Comparison of ENCODE assay signal across 12 mouse cellular contexts in genomic region chr15:25858611-25859058, GRCm38 (mm10). TPM values are rescaled to one million over a fixed set of nuclear protein-coding genes. Genes with fewer than 3 reads are reported as not detected.
DNase-seq lines count a peak whose midpoint lies in the region; ATAC-seq and TF ChIP-seq lines count a peak whose summit lies in the region.
"Had no signal": no experiment of that assay in that cellular context is flagged by ENCODE, and none has a peak within 500 bp of the region (broad histone marks: within the 10 kb centered on the region; RNA-seq: fewer than 3 reads in every experiment).

No protein-coding gene starts in this region.

- H3K4me3 ChIP-seq in kidney, adult 2 months (ENCODE audit: insufficient read depth, low read depth, low read length) = no peak overlapping the region
- 0 out of 2 replicates have a peak overlapping the region, but pooled peaks have one; percentile 19 for H3K4me3 ChIP-seq in thymus, adult 2 months (ENCODE audit: control insufficient read depth, insufficient read depth, low read length)
- H3K4me3 ChIP-seq in forebrain, embryonic 15.5 days = no peak overlapping the region
- H3K4me3 ChIP-seq in midbrain, embryonic 15.5 days = no peak overlapping the region
- H3K4me3 ChIP-seq: heart, embryonic 12.5 days; liver, embryonic 13.5 days; myocyte had no signal

- peak; percentile 75 for ATAC-seq in megakaryocyte, adult 5-6 weeks (ENCODE audit: poor library complexity, severe bottlenecking)
- no peak for ATAC-seq in forebrain, embryonic 15.5 days (replicated peaks)
- ATAC-seq in midbrain, embryonic 15.5 days (replicated peaks) = no peak

- DNase-seq in lung, adult 18-20 months = peak; percentile 36 to 49
- DNase-seq in lung, postnatal 10 days = no peak
- DNase-seq in kidney, adult 2 months = peak; percentile 47
- DNase-seq in thymus, adult 2 months = peak; percentile 35
- no peak for DNase-seq in adrenal gland, adult 8-10 months
- DNase-seq: cerebellum, adult 18-20 months; liver, embryonic 13.5 days had no signal

- WGBS in kidney, adult 2 months = 29% methylated on average over 12 of the region's 12 CpGs
- 78% methylated on average over 12 of the region's 12 CpGs for WGBS in thymus, adult 2 months
- WGBS in forebrain, embryonic 15.5 days = 72% methylated on average over 12 of the region's 12 CpGs
- 69% methylated on average over 12 of the region's 12 CpGs for WGBS in midbrain, embryonic 15.5 days

- no peak overlapping the region for H3K27ac ChIP-seq in kidney, adult 2 months (ENCODE audit: insufficient read depth, low read depth, low read length)
- no peak overlapping the region for H3K27ac ChIP-seq in thymus, adult 2 months (ENCODE audit: control insufficient read depth, insufficient read depth, low read length)
- no peak overlapping the region for H3K27ac ChIP-seq in forebrain, embryonic 15.5 days (replicated peaks)
- H3K27ac ChIP-seq in midbrain, embryonic 15.5 days = no peak overlapping the region
- H3K27ac ChIP-seq: liver, embryonic 13.5 days had no signal

- TF ChIP-seq CTCF in kidney, adult 2 months (conservative IDR thresholded peaks at IDR 0.05; ENCODE audit: insufficient read depth, insufficient read length, low read depth, low read length) = no peak
- no peak for TF ChIP-seq CTCF in thymus, adult 2 months (IDR thresholded peaks at IDR 0.05; ENCODE audit: borderline replicate concordance, control insufficient read depth, extremely low read depth, insufficient read depth, low read length, poor library complexity)

- TF ChIP-seq POLR2A in kidney, adult 2 months (IDR thresholded peaks at IDR 0.05; ENCODE audit: low read depth, low read length) = no peak
- TF ChIP-seq POLR2A in thymus, adult 2 months (IDR thresholded peaks at IDR 0.05; ENCODE audit: control insufficient read depth, extremely low read depth, insufficient read depth, low read length, poor library complexity) = no peak

- H3K4me1 ChIP-seq in kidney, adult 2 months (ENCODE audit: control insufficient read depth, insufficient read depth, low read length) = peaks cover 3% of the 10 kb centered on the region; the same call in 1 of the 2 replicates
- peaks cover 6% of the 10 kb centered on the region; the same call in 1 of the 2 replicates for H3K4me1 ChIP-seq in thymus, adult 2 months (replicated peaks; ENCODE audit: control insufficient read depth, insufficient read depth, low read length)
- no peaks in the 10 kb centered on the region for H3K4me1 ChIP-seq in forebrain, embryonic 15.5 days
- no peaks in the 10 kb centered on the region for H3K4me1 ChIP-seq in midbrain, embryonic 15.5 days
- H3K4me1 ChIP-seq: liver, embryonic 13.5 days had no signal

- no peak overlapping the region for H3K4me2 ChIP-seq in forebrain, embryonic 15.5 days (replicated peaks)
- H3K4me2 ChIP-seq in midbrain, embryonic 15.5 days = no peak overlapping the region
- H3K4me2 ChIP-seq: heart, embryonic 12.5 days had no signal

- no peaks in the 10 kb centered on the region for H3K36me3 ChIP-seq in kidney, adult 2 months (ENCODE audit: control insufficient read depth, insufficient read depth, low read length)
- no peaks in the 10 kb centered on the region for H3K36me3 ChIP-seq in thymus, adult 2 months (ENCODE audit: control insufficient read depth, insufficient read depth, low read length)
- no peaks in the 10 kb centered on the region for H3K36me3 ChIP-seq in forebrain, embryonic 15.5 days
- H3K36me3 ChIP-seq in midbrain, embryonic 15.5 days (replicated peaks) = no peaks in the 10 kb centered on the region
- H3K36me3 ChIP-seq: heart, embryonic 12.5 days; liver, embryonic 13.5 days had no signal

- H3K9me3 ChIP-seq in forebrain, embryonic 15.5 days = no peaks in the 10 kb centered on the region
- no peaks in the 10 kb centered on the region for H3K9me3 ChIP-seq in midbrain, embryonic 15.5 days
- H3K9me3 ChIP-seq: heart, embryonic 12.5 days; liver, embryonic 13.5 days had no signal

- H3K9ac ChIP-seq in forebrain, embryonic 15.5 days (replicated peaks) = no peak overlapping the region
- H3K9ac ChIP-seq in midbrain, embryonic 15.5 days = no peak overlapping the region
- H3K9ac ChIP-seq: heart, embryonic 12.5 days; liver, embryonic 13.5 days had no signal

- no peaks in the 10 kb centered on the region for H3K27me3 ChIP-seq in kidney, adult 2 months (replicated peaks; ENCODE audit: control insufficient read depth, insufficient read depth, low read length)
- no peaks in the 10 kb centered on the region for H3K27me3 ChIP-seq in thymus, adult 2 months (ENCODE audit: control insufficient read depth, insufficient read depth, low read length)
- no peaks in the 10 kb centered on the region for H3K27me3 ChIP-seq in forebrain, embryonic 15.5 days
- H3K27me3 ChIP-seq in midbrain, embryonic 15.5 days (replicated peaks) = no peaks in the 10 kb centered on the region
- H3K27me3 ChIP-seq: heart, embryonic 12.5 days; liver, embryonic 13.5 days had no signal

RNA-seq across cellular contexts. Expression of gene Retreg1, which starts 15.7 kb away (rescaled TPM):
- 32.1 and 36.0 TPM in 2 replicates for polyA plus RNA-seq in kidney, adult 2 months (2012; rRNA removed)
- 26.1 and 26.7 TPM in 2 replicates for total RNA-seq in megakaryocyte, adult 5-6 weeks (2015)
- total RNA-seq in megakaryocyte, adult 5-6 weeks (2017) = 22.3 and 23.1 TPM in 2 replicates
- 6.7 and 8.3 TPM in 2 replicates for polyA plus RNA-seq in thymus, adult 2 months (2012; rRNA removed)
- 6.2 and 7.6 TPM in 2 replicates for polyA plus RNA-seq in forebrain, embryonic 15.5 days (2015; fragmentation: Nextera tagmentation; extraction: Ambion mirVana)
- 10 to 100 TPM; 39.4 to 99.3 (median 45.7) TPM for total RNA-seq in adrenal gland, adult 8-10 months (2022)
- 12.5 and 12.6 TPM in 2 replicates for polyA plus RNA-seq in midbrain, embryonic 15.5 days (2015; fragmentation: Nextera tagmentation; extraction: Ambion mirVana)

Comparison
In these comparisons a context has a peak if more than half of its experiments do, and no peak if none do; other contexts are left out.
1. DNase-seq: peak in lung, adult 18-20 months (2 of 2), kidney, adult 2 months (single experiment) and thymus, adult 2 months (single experiment); none in lung, postnatal 10 days (single experiment) and adrenal gland, adult 8-10 months (single experiment).